Mouse (Mus musculus) intestine, embryonic 14.5 days (tissue): ENCODE data around the gene Acot3. TPM values are rescaled to one million over a fixed set of nuclear protein-coding genes. Genes with fewer than 3 reads are reported as not detected.
"Not testable (repeated sequence)": the region's sequence is repeated elsewhere in the genome, so short reads cannot be mapped to it uniquely, and the experiment has no call there.

Experiments
- ATAC-seq: fragments of 200-750 bp; cut with Nextera tagmentation; replicated peaks from 2 replicates; pipeline ENCODE4 v1.8.0; 2017; ENCODE audit warnings: low read depth, moderate number of reproducible peaks, moderate TSS enrichment, moderate library complexity; ENCODE audit not compliant: low FRiP score, low TSS enrichment
- DNase-seq: peaks from one replicate; pipeline ENCODE4 v3.0.0-alpha.2; 2018; ENCODE audit warnings: low spot score
- H3K27ac ChIP-seq: fragments of 300-500 bp; sonication (generic); 2 replicates; pipeline ENCODE4 v1.5.1; 2014; ENCODE audit warnings: low read depth, mild to moderate bottlenecking, control low read depth
- H3K27me3 ChIP-seq: fragments of 300-500 bp; sonication (generic); replicated peaks from 2 replicates; pipeline ENCODE4 v1.6.1; 2014; ENCODE audit warnings: low read length, control low read depth; ENCODE audit not compliant: control insufficient read depth, insufficient read depth
- H3K36me3 ChIP-seq: fragments of 300-500 bp; sonication (generic); 2 replicates; pipeline ENCODE4 v1.6.1; 2014; ENCODE audit warnings: low read length, control low read depth; ENCODE audit not compliant: control insufficient read depth, insufficient read depth
- H3K4me1 ChIP-seq: fragments of 300-500 bp; sonication (generic); replicated peaks from 2 replicates; pipeline ENCODE4 v1.6.1; 2014; ENCODE audit warnings: low read length, control low read depth, mixed read lengths; ENCODE audit not compliant: control insufficient read depth, insufficient read depth
- H3K4me2 ChIP-seq: fragments of 300-500 bp; sonication (generic); 2 replicates; pipeline ENCODE4 v1.6.1; 2014; ENCODE audit warnings: low read length
- H3K4me3 ChIP-seq: fragments of 300-500 bp; sonication (generic); 2 replicates; pipeline ENCODE4 v1.5.1; 2014; ENCODE audit warnings: low read depth, low read length, control low read depth, mixed read lengths
- H3K9ac ChIP-seq: fragments of 300-500 bp; sonication (generic); 2 replicates; pipeline ENCODE4 v1.6.1; 2014; ENCODE audit warnings: mild to moderate bottlenecking, low read length
- H3K9me3 ChIP-seq: fragments of 300-500 bp; sonication (generic); 2 replicates; pipeline ENCODE4 v1.6.1; 2016; ENCODE audit warnings: low read length, control low read depth; ENCODE audit not compliant: control insufficient read depth
- WGBS: fragments of 180-500 bp; shearing (Covaris S2); extraction: QIAGEN DNeasy Blood & Tissue Kit; methylation state at CpG from one replicate; pipeline ENCODE4 v1.1.7; 2014; 5-methylcytosine and 5-hydroxymethylcytosine counted together
- polyA plus RNA-seq: library from polyadenylated mRNA; unstranded; fragments of >200 nt; fragmentation: Nextera tagmentation; extraction: Ambion mirVana; gene quantifications from 2 replicates; pipeline ENCODE4 v1.2.1, GENCODE M21; 2014

The Acot3 gene
- polyA plus RNA-seq, 1 experiment from 2014 or later = 0.68 TPM

- ATAC-seq = peak; percentile 78; the same call in 1 of the 2 replicates
- Histone ChIP-seq H3K4me3 (peak within 1 kb of the TSS; percentile 39), H3K27ac (peak within 1 kb of the TSS; percentile 3; the same call in 1 of the 2 replicates), H3K4me2 (peak within 1 kb of the TSS; percentile 50), H3K9ac (peak within 1 kb of the TSS; percentile 36)
- peak; percentile 90 for DNase-seq
- H3K36me3 ChIP-seq, H3K27me3 ChIP-seq, H3K4me1 ChIP-seq, H3K9me3 ChIP-seq: not testable (repeated sequence)
- under 1% methylated on average over 71 of the region's 80 CpGs for WGBS
These were observed 48.9 kb downstream of the Acot3 start, which contains the start of gene Acot6 for GRCm38 (mm10) chr12:84100604-84101492. TSS of gene Acot6 (plus strand) at chr12:84100654.

DNA sequence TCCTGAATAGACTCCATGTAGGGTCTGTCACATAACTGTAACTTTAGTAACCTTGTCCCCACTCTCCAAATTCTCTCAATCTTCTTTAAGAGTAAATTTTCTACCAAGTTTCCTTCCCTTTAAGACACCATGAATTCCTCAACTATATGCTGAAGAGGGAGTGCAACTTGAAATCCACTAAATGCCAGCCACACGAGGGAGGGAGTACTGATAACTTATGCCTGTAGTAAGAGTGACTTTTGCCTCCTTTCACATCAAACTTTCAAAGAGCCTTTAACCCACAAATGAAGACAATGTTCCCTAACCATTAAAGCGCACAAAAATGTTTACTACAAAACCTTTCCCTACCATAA lies 49.5 kb downstream of the Acot3 start:
- DNase-seq (no peak), ATAC-seq (no peak)
- H3K9ac ChIP-seq = peak overlapping the region; percentile 36
- WGBS = 54% methylated on average over 2 of the region's 2 CpGs
- H3K9me3 ChIP-seq = no peaks in the 10 kb centered on the region
- H3K27ac ChIP-seq = no peak overlapping the region
- no peaks in the 10 kb centered on the region for H3K27me3 ChIP-seq
- H3K4me1 ChIP-seq = no peaks in the 10 kb centered on the region
- peak overlapping the region; percentile 39 for H3K4me3 ChIP-seq
- no peaks in the 10 kb centered on the region for H3K36me3 ChIP-seq
- peak overlapping the region; percentile 50 for H3K4me2 ChIP-seq

- H3K36me3 ChIP-seq = no peaks in the 10 kb centered on the region
- no peak for DNase-seq
These were observed 55.1 kb downstream of the Acot3 start for GRCm38 (mm10) chr12:84107012-84107411.

GRCm38 (mm10) chr12:84107692-84108091 lies 55.7 kb downstream of the Acot3 start:
- H3K4me1 ChIP-seq = no peaks in the 10 kb centered on the region

More at GRCm38 (mm10) chr12:84107012-84107411, 55.1 kb downstream of the Acot3 start:
- H3K27ac ChIP-seq = no peak overlapping the region
- ATAC-seq = no peak
- H3K4me1 ChIP-seq = no peaks in the 10 kb centered on the region
- H3K4me2 ChIP-seq = no peak overlapping the region
- WGBS = 73% methylated on average over 3 of the region's 3 CpGs
- H3K27me3 ChIP-seq = no peaks in the 10 kb centered on the region
- no peak overlapping the region for H3K4me3 ChIP-seq
- no peak overlapping the region for H3K9ac ChIP-seq
- no peaks in the 10 kb centered on the region for H3K9me3 ChIP-seq

DNA sequence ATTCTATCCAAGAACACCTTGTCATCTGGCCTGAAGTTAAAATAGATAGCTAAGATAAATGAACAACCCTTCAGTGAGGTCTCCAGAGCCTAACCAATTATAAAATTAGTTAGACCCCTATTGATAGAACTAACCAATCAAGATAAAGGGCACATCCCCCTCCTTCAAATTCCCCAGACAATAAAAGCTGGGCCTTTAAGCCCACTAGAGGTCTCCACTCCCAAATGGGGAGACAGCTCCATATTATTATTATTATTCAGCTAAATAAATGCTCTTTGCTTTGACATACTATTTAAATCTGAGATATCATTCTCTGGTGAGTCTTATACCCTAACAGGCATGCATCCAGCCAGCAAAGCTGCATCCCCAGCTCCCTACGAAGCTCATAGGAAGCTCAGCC lies 58.0 kb downstream of the Acot3 start:
- 76% methylated on average over 1 of the region's 1 CpGs for WGBS
- no peak for ATAC-seq

More at GRCm38 (mm10) chr12:84107692-84108091, 55.7 kb downstream of the Acot3 start:
- H3K9ac ChIP-seq = no peak overlapping the region
- no peaks in the 10 kb centered on the region for H3K9me3 ChIP-seq
- WGBS = 78% methylated on average over 1 of the region's 1 CpGs
- H3K36me3 ChIP-seq = no peaks in the 10 kb centered on the region
- H3K4me2 ChIP-seq = no peak overlapping the region
- ATAC-seq (no peak), DNase-seq (no peak)
- H3K27me3 ChIP-seq = no peaks in the 10 kb centered on the region
- no peak overlapping the region for H3K27ac ChIP-seq
- H3K4me3 ChIP-seq = no peak overlapping the region

More for the DNA sequence above, 58.0 kb downstream of the Acot3 start:
- Histone ChIP-seq H3K4me1 (peaks cover 3% of the 10 kb centered on the region; the same call in 1 of the 2 replicates), H3K4me2 (no peak overlapping the region), H3K9me3 (no peaks in the 10 kb centered on the region), H3K4me3 (no peak overlapping the region), H3K36me3 (no peaks in the 10 kb centered on the region), H3K27me3 (no peaks in the 10 kb centered on the region), H3K9ac (no peak overlapping the region), H3K27ac (no peak overlapping the region)
- no peak for DNase-seq

Other genes starting within 250 kb of the Acot3 start
- gene Numb, start 130.2 kb upstream of the Acot3 start, polyA plus RNA-seq = 30.1 and 32.2 TPM in 2 replicates
- gene Riox1, start 101.5 kb upstream of the Acot3 start, polyA plus RNA-seq = 13.0 and 17.2 TPM in 2 replicates
- not detected in 2 replicates for gene Heatr4, start 67.3 kb upstream of the Acot3 start, polyA plus RNA-seq
- gene Acot2, start 64.3 kb upstream of the Acot3 start, polyA plus RNA-seq = 25.9 and 26.6 TPM in 2 replicates
- 89.0 and 99.5 TPM in 2 replicates for gene Acot1, start 42.7 kb upstream of the Acot3 start, polyA plus RNA-seq
- gene Acot4, start 13.8 kb upstream of the Acot3 start, polyA plus RNA-seq = 2.2 and 2.5 TPM in 2 replicates
- not detected in 2 replicates for gene Gm49366, start 13.2 kb upstream of the Acot3 start, polyA plus RNA-seq
- not detected in 2 replicates for gene Acot5, start 17.2 kb downstream of the Acot3 start, polyA plus RNA-seq
- gene Acot6, start 48.5 kb downstream of the Acot3 start, polyA plus RNA-seq = 1.5 and 2.2 TPM in 2 replicates
- gene Dnal1, start 62.2 kb downstream of the Acot3 start, polyA plus RNA-seq = 2.8 and 3.5 TPM in 2 replicates
- 0.56 and 0.84 TPM in 2 replicates for gene Pnma1, start 96.3 kb downstream of the Acot3 start, polyA plus RNA-seq
- 8.2 and 8.8 TPM in 2 replicates for gene Elmsan1, start 166.7 kb downstream of the Acot3 start, polyA plus RNA-seq
- 26.1 and 30.4 TPM in 2 replicates for gene Ptgr2, start 233.1 kb downstream of the Acot3 start, polyA plus RNA-seq